Mouse (Mus musculus) cerebellum, postnatal 36 days (tissue): Measurements from ENCODE around the gene Ttc3.
"Not testable (repeated sequence)": the region's sequence is repeated elsewhere in the genome, so short reads cannot be mapped to it uniquely, and the experiment has no call there.

Experiments used
- DNase-seq, 2 experiments: peaks; one replicate each; pipeline ENCODE4 v3.0.0; 2021 to 2022; ENCODE audit warnings: mixed read lengths in 2 of 2

The Ttc3 gene

DNA sequence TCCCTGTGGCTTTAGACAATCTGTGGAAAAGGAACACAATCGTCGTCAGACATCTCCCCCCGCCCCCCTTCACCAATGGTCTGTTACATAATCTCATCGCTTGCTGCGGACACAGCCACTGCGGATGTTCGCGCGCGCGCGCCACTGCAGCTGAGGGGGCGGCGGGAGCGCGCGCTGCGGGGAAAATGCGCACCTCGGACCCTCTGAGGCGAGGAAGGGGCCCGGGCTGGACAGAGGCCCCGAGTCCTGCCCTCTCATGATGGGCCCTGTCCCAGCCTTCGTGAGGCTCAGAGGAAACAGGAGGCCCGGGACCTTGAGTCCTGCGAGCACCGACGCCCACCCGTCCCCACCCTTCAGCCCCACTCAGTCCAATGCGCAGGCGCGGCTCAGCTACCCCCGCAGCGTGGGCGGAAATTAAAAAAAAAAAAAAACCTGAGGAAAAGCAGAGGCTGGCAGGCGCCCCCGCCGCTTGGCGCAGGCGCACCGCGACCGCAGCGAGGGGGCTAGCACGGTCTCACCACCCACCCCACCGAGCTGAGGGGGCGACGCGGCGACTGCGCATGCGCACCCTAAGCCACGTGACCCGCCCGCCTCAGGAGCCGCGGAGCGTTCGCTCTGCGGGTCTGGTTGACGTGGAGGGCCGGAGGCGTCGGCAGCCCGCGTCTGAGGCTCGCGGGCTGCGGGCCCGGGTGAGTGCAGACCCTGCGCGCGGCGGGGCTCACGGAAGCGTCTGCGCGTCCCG is at the start of gene Ttc3:
TSS of gene Ttc3 (plus strand) at position 446 of the 742 bp plus-strand sequence.
- peak; percentile 96 to 98 for DNase-seq

DNA sequence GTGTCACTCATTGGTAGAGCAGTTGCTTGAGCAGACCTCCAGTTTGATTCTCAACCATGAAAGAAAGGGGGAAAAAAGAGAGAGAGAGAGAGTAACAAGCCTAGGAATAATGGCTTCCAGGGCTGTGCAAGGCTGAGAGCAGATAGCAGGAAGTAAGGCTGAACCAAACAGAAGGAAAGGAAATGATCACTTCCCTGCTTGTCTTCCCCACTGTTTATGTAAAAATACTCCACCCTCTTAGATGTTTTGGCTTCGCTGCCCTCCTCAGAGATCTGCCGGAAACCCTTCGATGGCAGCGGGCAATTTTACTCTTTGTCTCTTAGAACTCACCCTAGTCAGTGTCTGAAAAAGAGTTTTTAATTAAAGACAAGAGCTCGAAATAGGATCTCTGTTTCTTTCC is 46.7 kb upstream of the Ttc3 start:
- DNase-seq = no peak

DNA sequence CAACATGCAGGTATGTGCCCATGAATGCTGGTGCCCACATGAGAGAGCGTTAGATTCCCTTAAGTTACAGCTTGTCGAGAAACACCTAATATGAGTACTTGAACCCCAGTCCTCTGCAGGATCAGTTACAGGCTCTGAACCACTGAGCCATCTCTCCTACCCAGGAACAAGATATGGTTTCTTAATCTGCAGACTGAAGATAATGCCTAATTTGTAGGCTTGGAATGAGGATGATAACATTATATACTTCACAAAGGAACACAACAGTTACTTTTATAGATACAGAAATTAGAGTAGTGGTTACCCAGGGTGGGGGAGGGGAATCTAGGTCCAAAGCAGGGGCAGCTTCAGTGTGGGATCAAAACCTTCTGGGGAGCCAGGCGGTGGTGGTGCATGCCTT is 44.4 kb upstream of the Ttc3 start:
- no peak for DNase-seq

DNA sequence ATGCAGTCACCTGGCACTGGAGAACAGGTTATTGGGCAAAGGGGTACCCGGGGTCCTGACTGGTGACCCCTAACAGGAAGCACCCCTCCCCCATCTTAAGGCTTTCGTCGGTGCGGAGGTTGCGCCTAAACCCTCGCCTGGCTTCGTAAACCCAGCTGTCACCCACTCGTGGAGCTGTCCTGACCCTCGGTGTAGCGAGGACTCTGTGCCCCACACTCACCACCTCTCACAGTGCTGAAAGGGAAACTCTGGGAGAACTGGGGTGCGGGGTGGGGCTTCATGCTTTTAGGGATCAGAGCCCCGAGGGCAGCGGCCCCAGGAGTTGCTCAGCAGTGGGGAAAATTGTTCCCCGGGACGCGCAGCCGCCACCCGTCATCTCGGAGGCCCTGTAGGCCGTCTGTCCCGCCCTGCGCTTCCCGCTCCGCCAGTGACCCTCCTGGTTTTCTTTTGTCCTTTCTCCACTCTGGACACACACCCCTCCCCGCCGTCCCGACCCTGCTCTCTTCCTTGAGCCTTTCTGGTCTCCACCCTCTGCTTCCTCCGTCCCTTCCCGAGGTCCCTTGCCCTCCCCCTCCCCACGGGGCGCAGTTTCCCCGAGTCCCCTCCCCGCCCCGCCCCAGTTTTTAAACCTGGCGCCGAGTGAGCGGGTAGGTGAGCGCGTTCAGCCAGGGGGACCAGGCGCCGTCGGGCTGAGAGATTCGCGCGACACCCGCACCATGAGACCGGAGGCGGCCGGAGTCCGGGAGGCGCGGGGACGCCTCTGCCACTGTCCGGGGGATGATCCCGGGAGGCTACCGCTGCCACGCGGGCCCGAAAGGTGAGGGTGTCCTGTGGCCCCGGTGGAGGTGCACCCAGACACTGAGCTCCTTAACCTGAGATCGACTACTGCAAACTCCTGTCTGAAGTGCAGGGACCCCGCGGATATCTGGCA is 42.4 kb upstream of the Ttc3 start, which contains the start of gene Ripply3:
TSS of gene Ripply3 (plus strand) at position 640 of the 931 bp plus-strand sequence.
- no peak for DNase-seq

DNA sequence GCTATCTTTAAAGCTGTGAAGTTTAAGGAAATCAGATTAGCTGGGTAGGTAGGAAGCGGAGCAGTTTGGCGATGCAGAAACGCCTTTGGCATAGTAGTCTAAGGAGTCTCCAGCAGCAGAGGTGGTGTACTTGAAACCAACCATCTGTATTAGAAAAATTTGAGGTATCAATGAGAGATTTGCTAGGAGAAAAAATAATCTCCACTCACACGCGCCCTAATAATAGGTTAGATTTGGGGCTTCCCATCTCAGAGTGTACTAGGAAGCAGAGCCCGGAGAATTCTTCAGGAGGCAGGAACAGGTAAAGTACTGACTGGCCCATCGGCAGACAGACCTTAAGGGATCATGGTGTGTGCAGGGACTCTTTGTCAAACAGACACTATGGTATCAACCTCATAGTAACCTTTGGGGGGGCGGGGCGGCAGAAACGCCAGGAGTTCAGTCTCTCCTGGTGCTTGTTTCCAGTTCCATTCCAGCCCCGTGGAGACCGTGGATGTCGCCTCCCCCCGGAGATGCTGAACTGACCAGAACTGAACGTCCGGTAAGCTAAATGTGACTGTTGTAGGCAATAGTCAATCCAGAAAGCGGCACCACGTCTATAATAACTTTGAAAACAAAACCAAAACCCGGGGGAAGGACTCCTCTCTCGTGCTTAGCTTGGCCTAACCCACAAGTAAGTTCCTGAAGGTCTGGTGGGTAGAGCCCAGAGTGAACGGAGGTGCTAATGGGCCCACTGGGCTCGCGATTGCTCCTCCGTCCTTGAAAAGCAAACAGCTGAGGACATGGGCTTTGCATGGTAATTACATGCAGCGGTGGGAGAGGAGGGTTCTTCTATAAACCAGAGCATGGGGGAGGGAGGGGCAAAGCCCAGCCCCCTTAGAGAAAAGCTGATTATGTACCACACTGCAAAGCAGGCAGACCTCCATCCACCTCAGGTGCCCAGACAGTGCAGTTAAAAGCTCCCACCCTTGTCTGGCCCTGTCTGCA is 41.2 kb upstream of the Ttc3 start:
- no peak for DNase-seq

DNA sequence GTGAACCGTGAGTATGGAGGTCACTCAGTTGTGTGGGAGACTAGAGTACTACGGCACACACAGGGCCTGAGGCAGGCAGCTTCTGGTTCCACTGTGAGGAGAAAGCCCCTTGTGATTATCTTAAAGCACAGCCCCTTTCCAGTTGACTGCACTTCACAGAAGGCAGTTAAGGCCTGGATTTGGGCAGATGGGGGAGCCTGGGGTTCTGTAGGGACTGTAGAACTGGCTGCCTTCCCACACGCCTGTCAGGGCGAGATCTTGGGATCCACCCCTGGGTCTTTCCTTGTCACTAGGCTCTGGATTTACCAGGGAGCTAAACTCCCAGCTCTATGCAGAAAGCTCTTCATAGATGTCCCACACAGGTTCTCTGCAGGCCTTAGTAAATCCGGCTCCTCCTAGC is 40.0 kb upstream of the Ttc3 start:
- no peak for DNase-seq

DNA sequence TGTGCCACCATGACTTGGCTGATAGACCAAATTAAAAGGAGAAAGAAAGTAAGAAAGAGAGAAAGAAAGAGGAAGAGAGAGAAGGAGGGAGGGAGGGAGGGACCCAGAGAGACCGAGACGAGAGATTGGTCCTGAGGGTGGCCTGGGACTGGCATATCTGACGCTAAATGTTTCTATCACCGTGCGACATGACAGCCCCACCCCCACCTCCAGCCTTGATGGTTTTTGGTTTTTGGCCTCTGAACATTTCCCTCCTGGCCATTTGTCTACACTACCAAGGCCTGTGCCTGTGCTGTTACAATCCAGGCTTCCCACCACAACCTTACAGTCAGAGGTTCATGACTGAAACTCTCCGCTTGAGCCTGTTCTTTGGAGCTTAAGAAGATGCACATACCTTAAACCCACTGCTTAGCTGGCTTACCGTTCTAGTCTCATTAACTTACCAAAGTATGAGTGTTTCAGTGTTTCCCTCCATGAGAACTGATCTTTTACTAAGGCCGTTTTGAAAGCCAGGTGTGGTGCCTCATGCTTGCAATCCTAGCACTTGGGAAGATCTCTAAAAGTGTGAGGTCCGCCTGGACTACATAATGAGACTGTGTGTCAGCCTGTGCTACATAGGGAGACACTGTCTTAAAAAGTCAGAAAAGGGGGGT is 39.1 kb upstream of the Ttc3 start:
- no peak for DNase-seq

DNA sequence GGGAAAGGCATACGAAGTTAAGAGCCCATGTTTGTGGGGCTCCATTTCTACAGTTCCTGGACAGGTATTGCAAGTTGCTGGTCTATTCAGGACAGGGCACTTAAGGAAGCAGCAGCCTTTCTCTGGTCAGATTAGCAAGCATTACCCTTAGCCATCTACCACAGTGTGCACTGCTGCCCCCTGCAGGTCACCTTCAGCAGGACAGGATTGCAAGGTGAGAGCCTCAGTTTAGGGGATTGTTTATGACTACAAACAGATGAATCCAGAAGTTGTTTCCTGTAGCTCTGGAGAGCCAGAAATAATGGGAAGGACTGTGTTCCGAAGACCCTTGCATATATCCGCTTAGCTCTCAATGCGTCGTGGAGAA is 38.5 kb upstream of the Ttc3 start:
- peak; percentile 79 to 81 for DNase-seq

DNA sequence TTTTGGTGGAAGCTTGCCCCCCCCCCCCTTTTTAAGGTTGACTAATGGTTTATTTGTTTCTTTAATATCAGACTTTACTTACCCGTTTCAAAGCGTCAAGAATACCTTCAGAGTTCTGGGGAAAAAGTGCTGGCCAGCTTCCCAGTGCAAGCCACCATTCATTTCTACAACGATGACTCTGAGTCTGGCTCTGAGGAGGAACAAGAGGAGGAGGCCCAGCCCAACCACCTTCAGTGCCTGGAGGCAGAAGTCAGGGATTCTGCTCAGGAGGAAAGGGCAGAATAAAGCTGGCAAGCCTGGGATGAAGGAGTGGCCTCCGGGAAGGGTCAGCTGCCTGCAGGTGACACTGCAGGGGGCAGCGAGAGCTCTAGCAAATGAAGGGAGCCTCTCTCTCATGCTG is 34.8 kb upstream of the Ttc3 start:
- no peak for DNase-seq

DNA sequence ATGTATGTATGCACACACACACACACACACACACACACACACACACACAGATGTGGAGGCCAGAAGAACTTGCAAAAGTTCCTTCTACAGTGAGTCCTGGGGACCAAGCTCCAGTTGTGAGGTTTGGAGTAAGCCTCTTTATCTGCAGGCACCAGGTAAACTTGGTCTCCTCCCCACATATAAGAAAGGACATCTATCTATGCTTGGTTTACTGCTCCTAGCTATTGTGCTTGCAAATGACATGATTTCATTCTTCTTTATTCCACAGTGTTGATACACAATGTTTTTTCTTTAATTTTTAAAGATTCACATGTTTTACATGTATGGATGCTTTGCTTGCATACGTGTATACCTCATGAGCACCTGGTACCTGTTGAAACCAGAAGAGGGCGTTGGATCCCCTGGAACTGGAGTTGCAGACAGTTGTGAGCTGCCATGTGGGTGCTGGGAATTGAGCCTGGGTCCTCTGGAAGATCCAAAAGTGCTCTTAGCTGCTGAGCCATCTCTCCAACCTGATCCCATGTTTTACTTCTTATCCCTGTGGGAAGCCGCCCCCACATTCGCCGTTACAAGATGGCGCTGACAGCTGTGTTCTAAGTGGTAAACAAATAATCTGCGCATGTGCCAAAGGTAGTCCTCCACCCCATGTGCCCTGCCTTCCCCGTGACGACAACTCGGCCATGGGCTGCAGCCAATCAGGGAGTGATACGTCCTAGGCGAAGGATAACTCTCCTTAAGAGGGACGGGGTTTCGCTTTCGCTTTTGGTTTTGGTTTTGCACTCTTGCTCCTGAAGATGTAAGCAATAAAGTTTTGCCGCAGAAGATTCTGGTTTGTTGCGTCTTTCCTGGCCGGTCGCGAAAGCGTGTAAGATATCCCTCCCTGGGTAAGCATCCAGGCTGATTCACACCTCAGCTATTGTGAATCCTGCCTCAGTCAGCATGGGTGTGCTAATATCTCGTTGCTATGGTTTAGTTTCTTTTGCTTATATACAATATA is 31.0 kb upstream of the Ttc3 start:
- DNase-seq = not testable (repeated sequence)

DNA sequence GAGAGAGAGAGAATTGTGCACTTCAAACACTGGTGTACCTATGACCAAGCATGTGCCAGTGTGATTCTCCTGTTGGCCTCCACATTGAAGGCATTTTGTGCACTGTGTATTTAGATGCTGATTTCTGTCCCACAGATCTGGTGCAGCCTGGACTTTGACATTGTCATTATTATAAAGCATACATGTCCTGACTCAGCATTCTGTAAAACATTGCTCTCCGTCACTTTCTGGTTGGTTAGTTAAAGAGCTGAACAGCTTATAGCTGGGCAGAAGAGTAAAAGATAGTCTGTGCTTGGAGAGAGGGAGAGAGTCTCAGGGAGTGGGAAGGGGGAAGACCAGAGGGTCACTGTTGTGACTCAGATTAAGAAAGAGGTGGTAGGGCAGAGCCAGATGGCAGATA is 24.7 kb upstream of the Ttc3 start:
- DNase-seq = no peak

DNA sequence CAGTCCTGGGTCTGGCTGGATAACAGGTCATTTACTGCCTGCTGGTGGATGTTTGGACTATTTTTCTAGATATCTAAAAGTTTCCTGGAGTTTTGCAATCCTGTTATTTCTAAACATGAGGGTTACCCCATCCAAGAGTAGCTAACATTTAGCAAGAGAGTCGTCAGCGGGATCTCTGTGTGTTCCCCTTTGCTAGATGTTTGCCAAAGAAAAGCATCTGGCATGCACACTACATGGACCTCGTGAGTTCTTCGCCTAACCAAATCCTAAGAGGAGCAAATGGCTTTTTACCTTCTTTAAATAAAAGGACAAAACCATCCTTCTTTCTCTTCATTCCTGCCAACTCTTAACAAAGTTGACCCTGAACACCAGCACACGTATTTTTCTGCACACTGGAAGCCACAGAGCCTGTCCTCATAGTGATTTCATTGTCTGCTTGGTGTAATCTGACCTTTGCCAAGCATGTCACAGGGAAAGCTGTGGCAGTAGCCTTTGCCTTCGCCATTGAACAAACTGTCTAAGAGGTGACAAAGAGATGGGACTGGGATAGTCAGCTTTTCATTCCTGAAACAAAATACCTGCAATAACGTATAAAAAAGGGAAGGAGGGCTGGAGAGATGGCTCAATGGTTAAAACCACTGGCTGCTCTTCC is 23.2 kb upstream of the Ttc3 start:
- DNase-seq = no peak

DNA sequence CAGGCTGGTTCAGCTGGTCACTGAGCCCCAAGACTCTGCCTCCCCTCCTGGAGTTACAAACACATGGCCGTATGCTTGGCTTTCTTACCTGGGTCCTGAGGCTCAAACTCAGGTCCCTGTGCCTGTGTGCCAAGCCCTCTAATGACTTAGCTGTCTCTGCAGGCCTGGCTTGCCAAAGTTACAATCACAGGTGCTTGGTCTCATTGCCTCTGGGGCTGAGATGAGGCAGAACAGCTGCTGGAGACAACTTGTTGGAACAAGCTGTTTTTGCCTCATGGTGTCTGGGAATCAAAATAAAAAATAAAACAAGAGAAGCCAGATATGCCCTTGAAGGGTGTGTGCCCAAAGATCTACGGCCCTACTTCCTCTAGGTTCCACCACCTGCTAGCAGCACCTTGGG is 21.6 kb upstream of the Ttc3 start:
- no peak for DNase-seq

DNA sequence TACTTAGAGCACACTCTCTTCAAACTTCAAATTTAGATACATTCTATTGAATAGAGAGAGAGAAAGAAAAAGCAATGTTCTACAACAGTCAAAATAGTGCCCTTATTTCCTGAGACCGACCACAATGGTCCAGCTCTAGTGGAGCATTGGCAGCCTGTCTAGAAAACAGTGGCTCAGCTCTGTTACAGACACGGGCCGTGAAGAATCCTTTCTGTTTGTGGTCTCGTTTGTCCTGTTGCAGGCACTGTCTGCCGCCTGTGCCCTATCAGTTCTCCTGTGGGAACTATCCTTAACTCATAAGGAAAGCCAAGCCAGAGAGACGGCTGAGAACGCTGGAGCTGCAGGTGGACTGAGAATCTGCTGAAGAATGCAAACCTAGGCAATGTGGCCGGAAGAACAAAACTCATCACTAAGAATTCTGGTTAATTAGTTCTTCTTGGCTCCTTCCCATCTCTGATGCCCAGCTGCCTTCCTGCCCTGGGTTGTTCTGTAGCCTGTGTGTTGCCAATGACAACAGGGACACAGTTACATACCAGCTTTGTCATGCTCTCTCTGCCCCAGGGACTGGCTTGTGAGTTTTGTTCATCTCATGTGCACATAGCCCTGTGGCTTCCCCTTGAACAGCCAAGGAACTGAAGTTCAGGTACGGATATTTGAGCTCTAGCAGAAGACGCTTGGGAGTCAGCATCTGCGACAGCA is 20.7 kb upstream of the Ttc3 start:
- DNase-seq = no peak

DNA sequence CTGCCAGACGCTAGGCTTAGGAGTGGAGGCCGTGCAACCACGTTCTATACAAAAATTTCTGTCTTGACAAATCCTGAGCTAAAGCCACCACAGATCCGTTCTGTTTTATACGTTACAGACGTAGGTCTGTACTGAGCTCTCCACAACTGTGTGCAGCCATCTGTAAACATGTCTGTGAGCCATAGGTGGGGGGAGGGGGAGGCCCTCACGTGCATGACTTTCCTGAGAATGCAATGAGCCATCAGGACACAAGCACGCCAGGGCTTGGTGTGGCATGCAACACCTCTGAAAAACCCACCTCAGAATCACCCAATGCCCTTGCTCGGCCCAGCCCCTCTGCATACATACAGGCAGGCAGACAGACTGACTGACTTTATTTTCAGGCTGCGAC is 20.1 kb upstream of the Ttc3 start:
- DNase-seq = no peak

DNA sequence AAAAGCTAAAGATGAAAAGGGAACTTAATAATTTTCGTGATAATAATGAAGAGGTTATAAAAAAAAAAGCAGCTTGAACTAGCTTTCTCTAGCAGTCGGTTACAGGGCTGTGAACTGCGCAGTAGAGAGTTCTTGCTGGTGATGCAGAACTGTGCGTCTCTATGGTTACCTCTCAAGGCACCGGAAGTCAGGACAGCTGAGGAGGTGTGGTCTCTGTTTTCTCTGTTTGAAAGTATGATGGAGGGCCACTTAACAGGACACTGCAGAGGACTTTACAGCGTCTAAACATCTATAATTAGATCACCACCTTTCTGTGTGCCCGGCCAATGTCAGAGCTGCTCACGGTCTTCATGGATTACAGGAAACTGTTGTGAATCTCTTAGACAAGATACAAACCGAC is 16.0 kb upstream of the Ttc3 start:
- DNase-seq = no peak

DNA sequence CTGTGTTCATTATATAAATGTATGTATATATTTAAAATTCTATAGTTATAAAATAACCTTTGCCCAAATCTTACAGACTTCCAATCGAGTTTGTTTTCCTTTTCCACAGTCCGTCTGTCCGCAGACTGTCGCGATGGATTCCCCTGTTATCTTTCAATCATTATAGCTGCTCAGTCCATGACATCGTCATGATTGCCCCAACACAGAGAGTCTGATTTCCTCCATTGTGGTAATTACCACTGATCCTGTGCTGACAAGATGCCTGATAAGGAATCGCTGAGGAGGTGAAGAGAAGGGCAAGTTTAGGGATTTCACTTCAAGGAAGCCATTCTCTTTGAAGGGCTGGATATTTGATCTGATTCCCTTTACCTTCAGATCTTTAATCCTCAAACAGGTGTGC is 14.4 kb upstream of the Ttc3 start:
- DNase-seq = no peak

DNA sequence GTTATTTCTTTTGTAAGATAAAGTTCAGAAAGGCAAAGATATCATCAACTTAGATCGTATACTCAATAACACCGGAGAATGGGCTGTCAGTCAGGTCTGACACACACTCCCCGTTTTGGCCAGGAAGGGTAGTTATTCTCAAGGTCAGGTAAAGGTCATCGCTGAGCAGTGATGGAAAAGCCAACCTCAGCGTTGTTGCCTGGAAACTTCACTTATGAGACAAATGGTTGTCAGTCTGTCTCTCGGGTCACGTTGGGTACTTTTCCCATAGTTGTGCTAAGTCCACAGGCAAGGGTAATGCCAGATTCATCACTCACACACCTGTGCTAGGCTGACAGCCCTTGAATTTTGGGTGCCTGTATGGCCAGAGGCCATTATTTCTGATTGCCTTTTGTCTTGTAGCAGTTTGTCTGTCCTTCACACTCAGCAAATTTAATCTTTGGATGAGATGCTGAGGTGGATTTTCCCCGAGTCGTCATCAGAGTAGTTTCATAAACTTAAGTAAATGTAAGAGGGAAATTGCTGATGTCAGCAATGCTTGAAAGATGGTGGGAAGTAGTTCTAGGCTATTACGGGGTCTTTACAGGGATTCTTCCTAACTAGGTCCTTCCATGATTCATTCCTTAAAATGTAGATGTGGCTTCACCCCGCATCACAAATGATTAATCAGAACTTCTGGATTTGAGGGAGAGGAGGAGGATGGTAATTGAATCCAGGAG is 13.5 kb upstream of the Ttc3 start:
- DNase-seq = no peak

DNA sequence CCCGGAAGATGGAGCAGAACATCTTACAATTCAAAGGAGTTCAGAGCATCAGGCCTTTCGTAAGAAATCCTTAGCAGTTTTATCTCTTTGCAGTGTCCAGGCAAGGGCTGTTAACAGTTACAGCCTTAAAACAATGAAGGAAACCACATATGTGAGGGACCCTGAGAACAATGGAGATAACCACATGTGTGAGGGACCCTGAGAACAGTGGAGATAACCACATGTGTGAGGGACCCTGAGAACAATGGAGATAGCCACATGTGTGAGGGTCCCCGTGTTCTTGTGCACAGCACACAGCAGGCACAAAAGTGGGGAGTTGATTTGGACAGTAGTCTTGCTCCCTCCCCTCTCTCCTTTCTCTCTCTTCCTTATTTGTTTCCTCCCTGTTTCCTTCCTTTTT is 12.3 kb upstream of the Ttc3 start:
- no peak for DNase-seq
